Mouse (Mus musculus) spleen, adult 2 months (tissue): Measurements from ENCODE around the gene Fgfr2. TPM values are rescaled to one million over a fixed set of nuclear protein-coding genes. Genes with fewer than 3 reads are reported as not detected.

Source experiments
- DNase-seq, 2 experiments: peaks; one replicate each; pipeline versions ENCODE4 v3.0.0 to v3.0.0-alpha.2; 2012 to 2021; ENCODE audit warnings: low spot score in 2 of 2, low read depth in 1 of 2
- H3K27ac ChIP-seq: fragments of 200-500 bp; 2 replicates; pipeline ENCODE4 v1.5.1; 2012; ENCODE audit warnings: low read length, inconsistent platforms; ENCODE audit not compliant: insufficient read depth
- H3K27me3 ChIP-seq: fragments of 200-500 bp; 2 replicates; pipeline ENCODE4 v1.6.1; 2012; ENCODE audit warnings: mild to moderate bottlenecking, moderate library complexity, low read length, inconsistent platforms; ENCODE audit not compliant: control insufficient read depth, insufficient read depth
- H3K36me3 ChIP-seq: fragments of 200-500 bp; 2 replicates; pipeline ENCODE4 v1.6.1; 2012; ENCODE audit warnings: mild to moderate bottlenecking, low read length, inconsistent platforms; ENCODE audit not compliant: control insufficient read depth, insufficient read depth
- H3K4me1 ChIP-seq: fragments of 200-500 bp; 2 replicates; pipeline ENCODE4 v1.6.1; 2011; ENCODE audit warnings: inconsistent platforms; ENCODE audit not compliant: control insufficient read depth, insufficient read depth, insufficient read length
- H3K4me3 ChIP-seq: fragments of 200-500 bp; 2 replicates; pipeline ENCODE4 v1.5.1; 2011; ENCODE audit warnings: mild to moderate bottlenecking, inconsistent platforms; ENCODE audit not compliant: insufficient read depth, insufficient read length; ENCODE audit errors: extremely low read depth
- CTCF ChIP-seq: fragments of 200-500 bp; IDR thresholded peaks from 2 replicates; pipeline ENCODE4 v1.5.1; 2011; ENCODE audit warnings: mild to moderate bottlenecking, inconsistent platforms; ENCODE audit not compliant: insufficient read depth, insufficient read length, insufficient replicate concordance; ENCODE audit errors: extremely low read depth
- POLR2A ChIP-seq: fragments of 200-500 bp; IDR thresholded peaks from 2 replicates; pipeline ENCODE4 v1.6.1; 2011; ENCODE audit warnings: low read depth, low read length, inconsistent platforms
- WGBS: fragments of 180-500 bp; shearing (Covaris S2); methylation state at CpG from one replicate; pipeline ENCODE4 v1.1.7; 2018; 5-methylcytosine and 5-hydroxymethylcytosine counted together
- polyA plus RNA-seq: library from polyadenylated mRNA; depleted of rRNA; stranded (reverse); fragments of >200 nt; gene quantifications from 2 replicates; pipeline ENCODE4 v1.2.3, GENCODE M21; 2012

Gene Fgfr2
- polyA plus RNA-seq, 1 experiment, result 1.6 TPM

GRCm38 (mm10) chr7:130800681-130801080, 2322.5 kb downstream of the Fgfr2 start:
- Histone ChIP-seq H3K4me1 (peaks cover 15% of the 10 kb centered on the region; the same call in 1 of the 2 replicates), H3K36me3 (no peaks in the 10 kb centered on the region), H3K27me3 (no peaks in the 10 kb centered on the region), H3K27ac (peak overlapping the region; percentile 65), H3K4me3 (no peak overlapping the region)
- 39% methylated on average over 4 of the region's 4 CpGs for WGBS
- TF ChIP-seq CTCF (no peak), POLR2A (no peak)
- no peak for DNase-seq

GRCm38 (mm10) chr7:130799418-130799817, 2323.7 kb downstream of the Fgfr2 start:
- no peak for TF ChIP-seq CTCF
- no peak for TF ChIP-seq POLR2A
- Histone ChIP-seq H3K36me3 (no peaks in the 10 kb centered on the region), H3K27ac (no peak overlapping the region), H3K4me1 (peaks cover 15% of the 10 kb centered on the region; the same call in 1 of the 2 replicates), H3K27me3 (no peaks in the 10 kb centered on the region), H3K4me3 (no peak overlapping the region)
- DNase-seq, result no peak
- 97% methylated on average over 10 of the region's 10 CpGs for WGBS

GRCm38 (mm10) chr7:130797524-130797923, 2325.6 kb downstream of the Fgfr2 start:
- 92% methylated on average over 6 of the region's 6 CpGs for WGBS
- no peaks in the 10 kb centered on the region for H3K27me3 ChIP-seq
- no peak overlapping the region for H3K27ac ChIP-seq
- peaks cover 15% of the 10 kb centered on the region; the same call in 1 of the 2 replicates for H3K4me1 ChIP-seq
- H3K4me3 ChIP-seq, result no peak overlapping the region
- TF ChIP-seq POLR2A (no peak), CTCF (no peak)
- H3K36me3 ChIP-seq, result no peaks in the 10 kb centered on the region
- no peak for DNase-seq

GRCm38 (mm10) chr7:130796786-130797185, 2326.4 kb downstream of the Fgfr2 start:
- Histone ChIP-seq H3K27ac (no peak overlapping the region), H3K36me3 (no peaks in the 10 kb centered on the region), H3K4me1 (peaks cover 15% of the 10 kb centered on the region; the same call in 1 of the 2 replicates), H3K27me3 (no peaks in the 10 kb centered on the region), H3K4me3 (no peak overlapping the region)
- TF ChIP-seq POLR2A (no peak), CTCF (peak; percentile 18; the same call in 1 of the 2 replicates)
- 76% methylated on average over 8 of the region's 8 CpGs for WGBS
- DNase-seq, result no peak

DNA sequence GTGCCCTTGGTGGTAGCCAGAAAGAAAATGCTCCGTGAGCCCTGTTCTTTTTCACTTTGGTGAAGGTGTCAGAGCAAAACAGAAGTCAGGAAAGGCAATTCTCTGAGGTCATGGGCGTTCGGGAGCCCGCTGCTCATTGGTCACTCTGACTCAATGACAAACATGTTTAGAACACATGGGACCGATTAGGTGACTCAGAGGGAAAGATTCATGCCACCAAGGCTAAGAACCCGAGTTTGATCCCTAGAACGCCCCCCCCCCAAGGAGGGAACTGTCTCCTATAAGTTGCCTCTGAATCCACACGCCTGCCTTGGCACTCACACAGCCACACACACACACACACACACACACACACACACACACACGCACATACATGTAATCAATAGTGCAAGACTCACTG, 2329.5 kb downstream of the Fgfr2 start:
- TF ChIP-seq POLR2A (no peak), CTCF (no peak)
- Histone ChIP-seq H3K27ac (no peak overlapping the region), H3K4me1 (0 out of 2 replicates have a peak, but pooled peaks cover 3% of the 10 kb centered on the region), H3K27me3 (no peaks in the 10 kb centered on the region), H3K36me3 (no peaks in the 10 kb centered on the region), H3K4me3 (no peak overlapping the region)
- 80% methylated on average over 9 of the region's 9 CpGs for WGBS
- DNase-seq, result no peak

GRCm38 (mm10) chr7:130789456-130789855, 2333.7 kb downstream of the Fgfr2 start:
- DNase-seq, result no peak
- H3K4me1 ChIP-seq, result 0 out of 2 replicates have a peak, but pooled peaks cover 3% of the 10 kb centered on the region
- H3K27ac ChIP-seq, result no peak overlapping the region
- no peak overlapping the region for H3K4me3 ChIP-seq
- no peaks in the 10 kb centered on the region for H3K27me3 ChIP-seq
- TF ChIP-seq POLR2A (no peak), CTCF (no peak)
- 85% methylated on average over 7 of the region's 7 CpGs for WGBS
- H3K36me3 ChIP-seq, result no peaks in the 10 kb centered on the region

- TF ChIP-seq POLR2A (no peak), CTCF (no peak)
- DNase-seq, result no peak
- H3K4me1 ChIP-seq, result 0 out of 2 replicates have a peak, but pooled peaks cover 3% of the 10 kb centered on the region
- H3K4me3 ChIP-seq, result no peak overlapping the region
- 92% methylated on average over 3 of the region's 3 CpGs for WGBS
- no peaks in the 10 kb centered on the region for H3K27me3 ChIP-seq
- H3K27ac ChIP-seq, result no peak overlapping the region
- no peaks in the 10 kb centered on the region for H3K36me3 ChIP-seq
Measured at GRCm38 (mm10) chr7:130788950-130789349, 2334.2 kb downstream of the Fgfr2 start.
